Mouse (Mus musculus) intestine, embryonic 15.5 days (tissue): ENCODE measurements around the gene Tsc22d4. TPM values are rescaled to one million over a fixed set of nuclear protein-coding genes. Genes with fewer than 3 reads are reported as not detected.

Experiments
- ATAC-seq: fragments of 200-750 bp; cut with Nextera tagmentation; 2 replicates; pipeline ENCODE4 v1.8.0; 2017; ENCODE audit warnings: moderate TSS enrichment, moderate library complexity
- H3K27ac ChIP-seq: fragments of 300-500 bp; sonication (generic); 2 replicates; pipeline ENCODE4 v1.5.1; 2015; ENCODE audit warnings: mild to moderate bottlenecking, inconsistent platforms
- H3K27me3 ChIP-seq: fragments of 300-500 bp; sonication (generic); replicated peaks from 2 replicates; pipeline ENCODE4 v1.6.1; 2015; ENCODE audit warnings: inconsistent platforms
- H3K36me3 ChIP-seq: fragments of 300-500 bp; sonication (generic); 2 replicates; pipeline ENCODE4 v1.6.1; 2015; ENCODE audit warnings: inconsistent platforms
- H3K4me1 ChIP-seq: fragments of 300-500 bp; sonication (generic); replicated peaks from 2 replicates; pipeline ENCODE4 v1.6.1; 2015; ENCODE audit warnings: inconsistent platforms
- H3K4me2 ChIP-seq: fragments of 300-500 bp; sonication (generic); replicated peaks from 2 replicates; pipeline ENCODE4 v1.6.1; 2015; ENCODE audit warnings: mild to moderate bottlenecking, inconsistent platforms
- H3K4me3 ChIP-seq: fragments of 300-500 bp; sonication (generic); replicated peaks from 2 replicates; pipeline ENCODE4 v1.5.1; 2015; ENCODE audit warnings: inconsistent platforms
- H3K9ac ChIP-seq: fragments of 300-500 bp; sonication (generic); 2 replicates; pipeline ENCODE4 v1.6.1; 2015; ENCODE audit warnings: inconsistent platforms
- H3K9me3 ChIP-seq: fragments of 300-500 bp; sonication (generic); 2 replicates; pipeline ENCODE4 v1.6.1; 2016; ENCODE audit warnings: inconsistent platforms
- WGBS: fragments of 180-500 bp; shearing (Covaris S2); methylation state at CpG from one replicate; pipeline ENCODE4 v1.1.7; 2015; 5-methylcytosine and 5-hydroxymethylcytosine counted together
- polyA plus RNA-seq: library from polyadenylated mRNA; unstranded; fragments of >200 nt; fragmentation: Nextera tagmentation; extraction: Ambion mirVana; gene quantifications from 2 replicates; pipeline ENCODE4 v1.2.1, GENCODE M21; 2015

Gene Tsc22d4
- polyA plus RNA-seq, 1 experiment from 2014 or later = 117 TPM

- no peak overlapping the region for H3K9ac ChIP-seq
- H3K4me1 ChIP-seq = peaks cover 23% of the 10 kb centered on the region
- peak overlapping the region; percentile 2; the same call in 1 of the 2 replicates for H3K4me2 ChIP-seq
- peak overlapping the region; percentile 45 for H3K27ac ChIP-seq
- H3K9me3 ChIP-seq = no peaks in the 10 kb centered on the region
- H3K4me3 ChIP-seq = no peak overlapping the region
- 26% methylated on average over 5 of the region's 5 CpGs for whole genome bisulfite sequencing
- no peaks in the 10 kb centered on the region for H3K27me3 ChIP-seq
- H3K36me3 ChIP-seq = peaks cover 6% of the 10 kb centered on the region; the same call in 1 of the 2 replicates
- ATAC-seq = peak; percentile 52
These were observed 30.9 kb downstream of the Tsc22d4 start for GRCm38 (mm10) chr5:137776408-137776918.

- WGBS = 48% methylated on average over 7 of the region's 7 CpGs
- no peak for ATAC-seq
These were observed 31.8 kb downstream of the Tsc22d4 start for GRCm38 (mm10) chr5:137777267-137777845.

GRCm38 (mm10) chr5:137778635-137779034, 33.1 kb downstream of the Tsc22d4 start, which contains the start of gene Ppp1r35:
TSS of gene Ppp1r35 (plus strand) at chr5:137778849.
- Histone ChIP-seq H3K4me1 (peaks cover 35% of the 10 kb centered on the region), H3K27ac (peak within 1 kb of the TSS; percentile 94), H3K9ac (peak within 1 kb of the TSS; percentile 86), H3K27me3 (no peaks in the 10 kb centered on the region), H3K36me3 (peaks cover 21% of the 10 kb centered on the region), H3K4me3 (peak within 1 kb of the TSS; percentile 80), H3K9me3 (no peaks in the 10 kb centered on the region), H3K4me2 (peak within 1 kb of the TSS; percentile 94)
- under 1% methylated on average over 31 of the region's 31 CpGs for WGBS
- ATAC-seq = peak; percentile 94

More at GRCm38 (mm10) chr5:137777267-137777845, 31.8 kb downstream of the Tsc22d4 start:
- peaks cover 26% of the 10 kb centered on the region for H3K4me1 ChIP-seq
- no peak overlapping the region for H3K9ac ChIP-seq
- no peaks in the 10 kb centered on the region for H3K27me3 ChIP-seq
- 0 out of 2 replicates have a peak overlapping the region, but pooled peaks have one; percentile 2 for H3K4me2 ChIP-seq
- H3K27ac ChIP-seq = peak overlapping the region; percentile 44; the same call in 1 of the 2 replicates
- H3K36me3 ChIP-seq = peaks cover 15% of the 10 kb centered on the region
- no peak overlapping the region for H3K4me3 ChIP-seq
- H3K9me3 ChIP-seq = no peaks in the 10 kb centered on the region

- Histone ChIP-seq H3K4me1 (peaks cover 42% of the 10 kb centered on the region), H3K36me3 (peaks cover 21% of the 10 kb centered on the region), H3K4me2 (peak overlapping the region; percentile 94), H3K9ac (peak overlapping the region; percentile 86), H3K27ac (peak overlapping the region; percentile 94), H3K27me3 (no peaks in the 10 kb centered on the region), H3K9me3 (no peaks in the 10 kb centered on the region), H3K4me3 (peak overlapping the region; percentile 80)
- WGBS = under 1% methylated on average over 81 of the region's 83 CpGs
- ATAC-seq = peak; percentile 54
These were observed 33.8 kb downstream of the Tsc22d4 start for GRCm38 (mm10) chr5:137779053-137779933.

GRCm38 (mm10) chr5:137781661-137782060, 36.1 kb downstream of the Tsc22d4 start:
- H3K36me3 ChIP-seq = peaks cover 21% of the 10 kb centered on the region
- peaks cover 46% of the 10 kb centered on the region for H3K4me1 ChIP-seq
- no peak for ATAC-seq
- no peak overlapping the region for H3K4me3 ChIP-seq
- 91% methylated on average over 7 of the region's 7 CpGs for WGBS
- H3K9me3 ChIP-seq = no peaks in the 10 kb centered on the region
- H3K27ac ChIP-seq = no peak overlapping the region
- H3K27me3 ChIP-seq = no peaks in the 10 kb centered on the region
- H3K4me2 ChIP-seq = no peak overlapping the region
- H3K9ac ChIP-seq = no peak overlapping the region

- ATAC-seq = no peak
- Histone ChIP-seq H3K36me3 (peaks cover 21% of the 10 kb centered on the region), H3K9ac (peak overlapping the region; percentile 26; the same call in 1 of the 2 replicates), H3K4me2 (peak overlapping the region; percentile 83), H3K4me1 (peaks cover 44% of the 10 kb centered on the region), H3K4me3 (peak overlapping the region; percentile 88; the same call in 1 of the 2 replicates), H3K27me3 (no peaks in the 10 kb centered on the region), H3K27ac (no peak overlapping the region), H3K9me3 (no peaks in the 10 kb centered on the region)
- WGBS = 77% methylated on average over 13 of the region's 13 CpGs
These were observed 37.4 kb downstream of the Tsc22d4 start for GRCm38 (mm10) chr5:137782776-137783522.

GRCm38 (mm10) chr5:137783901-137784540, 38.5 kb downstream of the Tsc22d4 start:
- peak overlapping the region; percentile 95 for H3K9ac ChIP-seq
- no peak for ATAC-seq
- no peaks in the 10 kb centered on the region for H3K27me3 ChIP-seq
- H3K4me1 ChIP-seq = peaks cover 44% of the 10 kb centered on the region
- H3K4me3 ChIP-seq = peak overlapping the region; percentile 88
- no peak overlapping the region for H3K27ac ChIP-seq
- H3K36me3 ChIP-seq = peaks cover 21% of the 10 kb centered on the region
- peak overlapping the region; percentile 83 for H3K4me2 ChIP-seq
- no peaks in the 10 kb centered on the region for H3K9me3 ChIP-seq
- 61% methylated on average over 9 of the region's 9 CpGs for WGBS

- H3K9ac ChIP-seq = peak overlapping the region; percentile 95
- 0 out of 2 replicates have a peak overlapping the region, but pooled peaks have one; percentile 99 for H3K27ac ChIP-seq
- peaks cover 21% of the 10 kb centered on the region for H3K36me3 ChIP-seq
- H3K4me1 ChIP-seq = peaks cover 42% of the 10 kb centered on the region
- no peaks in the 10 kb centered on the region for H3K27me3 ChIP-seq
- H3K9me3 ChIP-seq = no peaks in the 10 kb centered on the region
- peak overlapping the region; percentile 83 for H3K4me2 ChIP-seq
- 71% methylated on average over 14 of the region's 14 CpGs for WGBS
- peak overlapping the region; percentile 88 for H3K4me3 ChIP-seq
- no peak for ATAC-seq
These were observed 39.0 kb downstream of the Tsc22d4 start for GRCm38 (mm10) chr5:137784546-137784945.

GRCm38 (mm10) chr5:137785164-137786031, 39.9 kb downstream of the Tsc22d4 start:
- ATAC-seq = peak; percentile 21; the same call in 1 of the 2 replicates
- Histone ChIP-seq H3K4me3 (peak overlapping the region; percentile 88), H3K27me3 (no peaks in the 10 kb centered on the region), H3K27ac (peak overlapping the region; percentile 99), H3K36me3 (peaks cover 20% of the 10 kb centered on the region), H3K4me2 (peak overlapping the region; percentile 83), H3K9ac (peak overlapping the region; percentile 95), H3K4me1 (peaks cover 34% of the 10 kb centered on the region), H3K9me3 (no peaks in the 10 kb centered on the region)
- 2% methylated on average over 50 of the region's 62 CpGs for WGBS

- H3K9ac ChIP-seq = peak overlapping the region; percentile 95
- peaks cover 16% of the 10 kb centered on the region for H3K36me3 ChIP-seq
- H3K4me2 ChIP-seq = peak overlapping the region; percentile 83
- H3K27me3 ChIP-seq = no peaks in the 10 kb centered on the region
- WGBS = under 1% methylated on average over 79 of the region's 79 CpGs
- peaks cover 34% of the 10 kb centered on the region for H3K4me1 ChIP-seq
- peak overlapping the region; percentile 88 for H3K4me3 ChIP-seq
- ATAC-seq = peak; percentile 90
- H3K9me3 ChIP-seq = no peaks in the 10 kb centered on the region
- peak overlapping the region; percentile 99 for H3K27ac ChIP-seq
These were observed 40.8 kb downstream of the Tsc22d4 start for GRCm38 (mm10) chr5:137786109-137786942.
